Mouse (Mus musculus): ENCODE results near the gene Hist1h2ad. TPM values are rescaled to one million over a fixed set of nuclear protein-coding genes. Genes with fewer than 3 reads are reported as not detected.
A peak's percentile ranks its signal among the peaks of the same experiment; 100 is the strongest.
"Not testable (repeated sequence)": the region's sequence is repeated elsewhere in the genome, so short reads cannot be mapped to it uniquely, and the experiment has no call there.

Hist1h2ad gene
- polyA plus RNA-seq (2012; rRNA removed): 12.2 and 23.2 TPM in 2 replicates

DNA sequence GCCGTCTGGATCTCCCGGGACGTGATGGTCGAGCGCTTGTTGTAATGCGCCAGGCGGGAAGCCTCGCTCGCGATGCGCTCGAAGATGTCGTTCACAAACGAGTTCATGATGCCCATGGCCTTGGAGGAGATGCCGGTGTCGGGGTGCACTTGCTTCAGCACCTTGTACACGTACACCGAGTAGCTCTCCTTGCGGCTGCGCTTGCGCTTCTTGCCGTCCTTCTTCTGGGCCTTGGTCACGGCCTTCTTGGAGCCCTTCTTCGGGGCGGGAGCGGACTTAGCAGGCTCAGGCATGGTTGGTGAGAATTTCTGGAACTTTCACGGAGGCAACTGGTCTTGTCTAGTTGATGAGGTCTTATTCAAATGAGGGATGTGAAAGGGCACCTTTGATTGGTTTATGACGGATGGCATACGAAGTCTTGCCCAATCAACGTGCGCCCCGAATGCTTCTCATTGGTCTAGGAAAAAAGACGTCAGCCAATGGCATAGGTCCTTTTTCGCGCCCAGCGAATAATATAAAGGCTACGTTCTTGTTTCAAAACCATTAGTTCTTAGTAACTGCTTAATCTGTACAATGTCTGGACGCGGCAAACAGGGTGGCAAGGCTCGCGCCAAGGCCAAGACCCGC is at the start of gene Hist1h2ad, which contains the start of gene Hist1h2bf:
Gene Hist1h2ad (plus strand): TSS at position 484 of the 627 bp plus-strand sequence.
Gene Hist1h2bf (minus strand): TSS at position 299 of the 627 bp plus-strand sequence.
- H3K4me1 ChIP-seq (ENCODE audit: control insufficient read depth, insufficient read depth, insufficient read length); H3K36me3 ChIP-seq (ENCODE audit: control insufficient read depth, insufficient read depth, low read length); H3K27me3 ChIP-seq (ENCODE audit: control insufficient read depth, insufficient read depth, low read length): not testable (repeated sequence)
- WGBS: under 1% methylated on average over 42 of the region's 42 CpGs
- peak within 1 kb of the TSS; percentile 56 for H3K4me3 ChIP-seq (ENCODE audit: extremely low read depth, insufficient read depth, insufficient read length)
- H3K27ac ChIP-seq (ENCODE audit: insufficient read depth, low read length): peak within 1 kb of the TSS; percentile 95
- DNase-seq (ENCODE audit: low read depth in 1 of 2, low spot score in 2 of 2): peak; percentile 86 to 97

DNA sequence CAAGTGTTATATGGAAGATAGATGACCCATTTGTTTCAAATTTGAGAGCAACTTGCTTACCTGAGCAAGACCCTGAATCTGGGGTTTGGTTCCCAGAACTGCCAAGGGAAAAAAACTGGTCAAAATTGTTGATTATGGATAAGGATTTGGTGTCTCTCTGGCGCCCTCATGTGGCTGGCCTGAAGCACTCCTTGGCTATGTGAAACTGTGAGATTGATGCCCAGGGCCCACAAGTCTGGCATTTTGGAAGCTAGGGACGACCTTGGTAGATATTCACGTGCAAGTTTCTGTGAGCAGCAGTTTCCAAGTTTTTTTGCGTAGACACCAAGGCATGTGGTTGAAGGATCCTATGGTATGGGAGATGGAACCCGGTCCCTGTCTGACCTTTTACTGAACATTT is 49.5 kb upstream of the Hist1h2ad start:
- Histone ChIP-seq H3K27me3 (ENCODE audit: control insufficient read depth, insufficient read depth, low read length) (no peaks in the 10 kb centered on the region), H3K27ac (ENCODE audit: insufficient read depth, low read length) (no peak overlapping the region), H3K36me3 (ENCODE audit: control insufficient read depth, insufficient read depth, low read length) (no peaks in the 10 kb centered on the region), H3K4me3 (ENCODE audit: extremely low read depth, insufficient read depth, insufficient read length) (no peak overlapping the region), H3K4me1 (ENCODE audit: control insufficient read depth, insufficient read depth, insufficient read length) (no peaks in the 10 kb centered on the region)
- DNase-seq (ENCODE audit: low read depth in 1 of 2, low spot score in 2 of 2): peak in 1 of 2 experiments; percentile 66
- 20% methylated on average over 5 of the region's 5 CpGs for WGBS
- TF ChIP-seq POLR2A (IDR thresholded peaks at IDR 0.05; ENCODE audit: low read depth, low read length): no peak
- TF ChIP-seq CTCF (IDR thresholded peaks at IDR 0.05; ENCODE audit: extremely low read depth, insufficient read depth, insufficient read length, insufficient replicate concordance): peak; percentile 68; the same call in 1 of the 2 replicates

DNA sequence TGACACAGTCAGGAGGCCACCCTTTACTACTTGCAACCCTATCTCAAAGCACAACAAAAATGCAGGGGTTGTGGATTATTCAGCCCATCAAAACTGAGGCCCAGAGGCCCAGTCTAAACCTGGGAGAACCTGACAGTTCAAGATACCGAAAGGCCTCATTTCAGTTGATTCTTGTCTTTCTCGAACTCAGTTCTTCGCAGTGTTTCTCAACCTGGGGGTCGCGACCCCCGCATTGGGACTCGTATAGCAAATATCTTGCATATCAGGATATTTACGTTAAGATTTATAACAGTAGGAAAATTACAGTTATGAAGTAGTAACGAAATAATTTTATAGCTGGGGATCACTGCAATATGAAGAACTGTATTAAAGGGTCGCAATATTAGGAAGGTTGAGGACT is 48.3 kb upstream of the Hist1h2ad start:
- 6% methylated on average over 10 of the region's 10 CpGs for WGBS
- DNase-seq (ENCODE audit: low read depth in 1 of 2, low spot score in 2 of 2): no peak
- Histone ChIP-seq H3K4me3 (ENCODE audit: extremely low read depth, insufficient read depth, insufficient read length) (peak overlapping the region; percentile 11; the same call in 1 of the 2 replicates), H3K27ac (ENCODE audit: insufficient read depth, low read length) (no peak overlapping the region), H3K4me1 (ENCODE audit: control insufficient read depth, insufficient read depth, insufficient read length) (no peaks in the 10 kb centered on the region), H3K36me3 (ENCODE audit: control insufficient read depth, insufficient read depth, low read length) (no peaks in the 10 kb centered on the region), H3K27me3 (ENCODE audit: control insufficient read depth, insufficient read depth, low read length) (no peaks in the 10 kb centered on the region)
- TF ChIP-seq POLR2A (IDR thresholded peaks at IDR 0.05; ENCODE audit: low read depth, low read length): no peak
- no peak for TF ChIP-seq CTCF (IDR thresholded peaks at IDR 0.05; ENCODE audit: extremely low read depth, insufficient read depth, insufficient read length, insufficient replicate concordance)

DNA sequence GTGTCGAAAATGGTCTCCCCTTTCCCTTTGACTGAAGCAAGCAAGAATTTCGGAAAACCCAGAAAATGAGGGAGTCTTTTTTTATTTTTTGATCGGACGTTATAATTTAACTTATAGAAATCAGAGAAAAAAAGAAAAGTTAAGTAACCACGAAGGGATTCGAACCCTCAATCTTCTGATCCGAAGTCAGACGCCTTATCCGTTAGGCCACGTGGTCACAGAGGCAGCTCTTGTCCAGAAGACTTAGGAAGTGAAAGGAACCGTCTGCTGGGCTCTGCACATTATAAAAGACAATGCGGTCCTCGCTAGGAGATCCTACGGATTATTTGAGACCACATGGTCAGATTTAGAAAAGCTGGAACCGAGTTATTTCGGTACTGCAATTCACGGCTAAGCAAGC is 47.9 kb upstream of the Hist1h2ad start:
- WGBS: under 1% methylated on average over 17 of the region's 17 CpGs
- H3K27ac ChIP-seq (ENCODE audit: insufficient read depth, low read length): no peak overlapping the region
- no peaks in the 10 kb centered on the region for H3K4me1 ChIP-seq (ENCODE audit: control insufficient read depth, insufficient read depth, insufficient read length)
- peak; percentile 80 to 81 for DNase-seq (ENCODE audit: low read depth in 1 of 2, low spot score in 2 of 2)
- H3K27me3 ChIP-seq (ENCODE audit: control insufficient read depth, insufficient read depth, low read length): no peaks in the 10 kb centered on the region
- H3K4me3 ChIP-seq (ENCODE audit: extremely low read depth, insufficient read depth, insufficient read length): peak overlapping the region; percentile 43
- no peak for TF ChIP-seq CTCF (IDR thresholded peaks at IDR 0.05; ENCODE audit: extremely low read depth, insufficient read depth, insufficient read length, insufficient replicate concordance)
- no peak for TF ChIP-seq POLR2A (IDR thresholded peaks at IDR 0.05; ENCODE audit: low read depth, low read length)
- no peaks in the 10 kb centered on the region for H3K36me3 ChIP-seq (ENCODE audit: control insufficient read depth, insufficient read depth, low read length)

DNA sequence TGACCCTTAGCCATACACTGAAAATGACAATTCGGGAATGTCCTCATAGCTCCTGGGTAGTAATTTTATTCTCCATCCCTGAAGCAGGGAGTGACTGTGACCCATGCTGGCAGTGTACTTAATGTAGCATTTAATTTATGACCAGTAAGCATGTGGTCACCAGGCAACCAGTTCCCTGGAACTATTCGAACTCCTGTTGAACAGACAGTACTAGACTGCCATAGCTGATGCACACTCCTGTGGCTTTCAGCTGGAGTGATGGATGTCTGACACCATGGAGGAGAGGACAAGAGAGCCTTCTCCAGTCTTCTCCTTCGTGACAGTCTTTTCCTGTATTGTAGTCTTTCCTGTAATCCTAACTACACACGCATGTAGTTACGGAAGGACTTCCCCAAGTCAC is 45.2 kb upstream of the Hist1h2ad start:
- Histone ChIP-seq H3K36me3 (ENCODE audit: control insufficient read depth, insufficient read depth, low read length) (no peaks in the 10 kb centered on the region), H3K4me3 (ENCODE audit: extremely low read depth, insufficient read depth, insufficient read length) (no peak overlapping the region), H3K4me1 (ENCODE audit: control insufficient read depth, insufficient read depth, insufficient read length) (no peaks in the 10 kb centered on the region), H3K27me3 (ENCODE audit: control insufficient read depth, insufficient read depth, low read length) (no peaks in the 10 kb centered on the region), H3K27ac (ENCODE audit: insufficient read depth, low read length) (no peak overlapping the region)
- TF ChIP-seq POLR2A (IDR thresholded peaks at IDR 0.05; ENCODE audit: low read depth, low read length) (no peak), CTCF (IDR thresholded peaks at IDR 0.05; ENCODE audit: extremely low read depth, insufficient read depth, insufficient read length, insufficient replicate concordance) (no peak)
- WGBS: 92% methylated on average over 5 of the region's 5 CpGs
- no peak for DNase-seq (ENCODE audit: low read depth in 1 of 2, low spot score in 2 of 2)

DNA sequence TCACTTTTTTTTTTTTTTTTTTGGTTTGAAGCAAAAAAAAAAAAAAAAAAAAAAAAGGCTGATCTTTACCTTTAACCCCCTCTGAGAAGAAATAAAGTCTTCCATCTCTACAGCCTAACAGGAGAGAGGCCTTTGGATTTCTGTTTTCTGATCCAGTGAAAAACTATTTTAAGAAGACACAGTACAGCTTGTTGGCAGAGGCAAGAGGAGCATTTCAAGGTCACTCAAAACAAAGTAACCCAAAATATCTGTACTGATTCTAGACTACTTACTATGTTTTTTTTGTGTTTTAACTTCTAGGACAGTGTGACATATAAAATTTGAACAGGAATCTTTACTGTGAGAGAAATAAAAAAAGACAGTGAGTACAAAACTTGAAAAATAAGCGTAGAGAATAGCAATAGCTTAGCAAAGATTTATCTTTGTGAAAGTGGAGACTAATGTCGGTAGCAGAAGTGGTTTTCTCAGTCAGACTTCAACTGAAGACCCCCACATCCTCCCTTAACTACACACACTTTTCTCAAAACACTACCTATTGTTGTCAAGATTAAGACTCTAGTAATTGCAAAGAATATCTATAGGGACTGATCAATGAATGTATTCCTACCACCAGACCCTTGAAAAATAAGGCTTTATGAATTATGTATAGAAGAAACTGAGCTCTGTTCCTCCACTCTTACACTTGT is 44.6 kb upstream of the Hist1h2ad start:
- Histone ChIP-seq H3K36me3 (ENCODE audit: control insufficient read depth, insufficient read depth, low read length) (no peaks in the 10 kb centered on the region), H3K4me1 (ENCODE audit: control insufficient read depth, insufficient read depth, insufficient read length) (peaks cover 3% of the 10 kb centered on the region; the same call in 1 of the 2 replicates), H3K27ac (ENCODE audit: insufficient read depth, low read length) (no peak overlapping the region), H3K27me3 (ENCODE audit: control insufficient read depth, insufficient read depth, low read length) (no peaks in the 10 kb centered on the region), H3K4me3 (ENCODE audit: extremely low read depth, insufficient read depth, insufficient read length) (no peak overlapping the region)
- DNase-seq (ENCODE audit: low read depth in 1 of 2, low spot score in 2 of 2): no peak
- TF ChIP-seq CTCF (IDR thresholded peaks at IDR 0.05; ENCODE audit: extremely low read depth, insufficient read depth, insufficient read length, insufficient replicate concordance) (no peak), POLR2A (IDR thresholded peaks at IDR 0.05; ENCODE audit: low read depth, low read length) (no peak)
- 21% methylated on average over 2 of the region's 2 CpGs for WGBS
